Mouse (Mus musculus) retina, postnatal 7 days (tissue): ENCODE measurements around the gene Gm17027.
"Not testable (repeated sequence)": the region's sequence is repeated elsewhere in the genome, so short reads cannot be mapped to it uniquely, and the experiment has no call there.

Experiments
- DNase-seq: peaks from one replicate; pipeline ENCODE4 v3.0.0-alpha.2; 2012; ENCODE audit warnings: low read depth, low spot score

Gm17027 gene

GRCm38 (mm10) chr14:42162522-42162921, at the start of gene Gm17027:
Gene Gm17027, minus strand, starts transcription at chr14:42162622.
- not testable (repeated sequence) for DNase-seq

- not testable (repeated sequence) for DNase-seq
Observed at GRCm38 (mm10) chr14:42190691-42191090, 28.3 kb upstream of the Gm17027 start, which contains the start of gene Gm3573. Gene Gm3573, minus strand, starts transcription at chr14:42190791.

GRCm38 (mm10) chr14:42183936-42184335, 21.5 kb upstream of the Gm17027 start:
- DNase-seq = not testable (repeated sequence)

GRCm38 (mm10) chr14:42134571-42134970, 27.9 kb downstream of the Gm17027 start:
- DNase-seq = not testable (repeated sequence)

DNA sequence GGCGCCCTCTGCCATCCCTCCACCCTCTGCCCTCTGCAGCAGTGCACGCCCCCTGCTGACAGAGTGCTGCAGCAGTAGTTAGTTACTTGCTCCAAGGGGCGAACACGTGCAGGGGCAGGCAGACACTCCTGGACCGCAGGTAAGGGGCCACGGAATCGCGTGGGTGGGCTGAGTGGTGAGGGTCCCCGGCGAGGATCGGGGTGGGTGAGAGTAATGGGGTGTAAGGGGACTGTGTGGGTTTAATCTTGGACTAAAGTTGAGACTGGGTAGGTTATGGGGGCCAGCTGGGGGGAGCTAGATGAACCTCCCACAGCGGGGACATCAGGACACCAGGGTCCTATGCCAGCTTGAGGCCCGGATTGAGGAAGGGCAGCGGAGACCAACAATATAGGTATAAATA, 28.6 kb downstream of the Gm17027 start:
- not testable (repeated sequence) for DNase-seq

GRCm38 (mm10) chr14:42117269-42117668, 45.2 kb downstream of the Gm17027 start, which contains the start of gene Gm7951:
Gene Gm7951, minus strand, starts transcription at chr14:42117369.
- not testable (repeated sequence) for DNase-seq
